Mouse (Mus musculus) fibroblast of lung, adult 2 months (primary cell): ENCODE results near the gene Krt78.

Source experiments
- DNase-seq: peaks from one replicate; pipeline ENCODE4 v3.0.0-alpha.2; 2011; ENCODE audit warnings: low read depth

The Krt78 gene

DNA sequence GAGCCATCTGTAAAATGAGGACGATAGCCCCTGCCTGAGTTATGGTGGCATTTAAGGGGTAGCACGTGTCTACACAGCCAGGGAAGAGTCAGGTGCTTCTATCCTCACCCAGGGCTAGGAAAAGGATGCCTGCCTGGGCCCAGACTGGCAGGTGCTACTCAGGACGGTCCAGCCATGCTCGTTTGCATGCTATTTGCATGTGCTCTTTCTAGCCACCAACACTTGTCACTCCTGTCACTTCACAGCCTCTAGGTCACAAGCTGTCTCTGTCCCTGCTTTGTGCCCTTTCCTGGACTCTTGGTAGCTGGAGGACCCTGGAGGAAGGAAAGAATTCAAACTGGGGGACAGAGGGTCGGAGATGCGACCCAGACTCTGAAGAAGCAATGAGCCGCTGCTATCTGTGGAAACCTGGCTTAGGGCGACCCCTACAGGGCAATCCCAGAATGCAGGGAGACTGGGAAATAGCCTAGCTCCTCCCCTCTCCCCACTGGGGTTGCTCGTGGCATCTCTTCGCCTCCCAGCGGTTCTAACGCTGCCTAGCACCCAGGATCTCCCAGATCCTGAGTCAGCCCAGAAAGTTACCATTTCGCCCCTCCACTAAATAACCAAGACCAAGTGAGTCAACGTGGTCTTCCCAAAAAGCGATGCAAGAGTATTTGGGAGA, 19.5 kb upstream of the Krt78 start:
- peak; percentile 82 for DNase-seq

DNA sequence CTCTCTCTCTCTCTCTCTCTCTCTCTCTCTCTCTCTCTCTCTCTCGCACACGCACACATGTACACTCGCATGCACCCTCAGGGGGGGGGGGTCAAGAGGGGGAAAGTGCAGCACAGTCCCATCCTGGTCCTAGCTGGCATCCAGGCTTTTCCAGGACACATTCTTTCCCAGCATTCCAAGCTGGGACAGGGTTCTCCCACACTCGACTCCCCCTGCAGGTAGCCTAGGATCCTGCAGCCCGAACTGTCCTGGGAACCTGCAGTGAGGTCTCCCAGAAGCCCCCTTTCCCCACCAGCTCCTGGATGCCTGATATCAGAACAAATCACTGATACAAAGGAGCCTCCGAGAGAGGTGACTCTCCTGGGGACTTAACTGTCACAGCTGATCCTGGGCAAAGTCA, 16.4 kb upstream of the Krt78 start:
- no peak for DNase-seq

GRCm38 (mm10) chr15:101966808-101967207, 12.7 kb upstream of the Krt78 start:
- DNase-seq: no peak

DNA sequence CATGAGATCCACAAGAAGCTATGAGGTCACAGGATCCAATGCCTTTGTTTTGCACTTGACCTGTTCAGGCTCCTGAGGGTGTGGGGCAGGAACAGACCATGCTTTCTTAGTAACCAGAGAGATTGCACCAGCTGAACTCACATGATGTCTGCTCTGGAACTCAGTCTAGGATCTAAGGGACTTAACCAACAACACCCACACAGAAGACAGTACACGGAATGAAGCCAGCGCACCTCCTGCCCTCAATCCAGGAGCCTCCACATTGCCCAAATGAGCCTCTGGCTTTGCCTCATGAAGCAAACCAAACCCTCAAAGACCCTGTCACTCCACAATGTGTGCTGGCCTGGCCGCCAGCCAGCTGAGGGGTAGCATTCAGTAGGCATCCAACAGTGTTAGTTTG, 4.8 kb upstream of the Krt78 start:
- DNase-seq: no peak

- no peak for DNase-seq
Measured at GRCm38 (mm10) chr15:101952733-101953474, 1.2 kb downstream of the Krt78 start.

DNA sequence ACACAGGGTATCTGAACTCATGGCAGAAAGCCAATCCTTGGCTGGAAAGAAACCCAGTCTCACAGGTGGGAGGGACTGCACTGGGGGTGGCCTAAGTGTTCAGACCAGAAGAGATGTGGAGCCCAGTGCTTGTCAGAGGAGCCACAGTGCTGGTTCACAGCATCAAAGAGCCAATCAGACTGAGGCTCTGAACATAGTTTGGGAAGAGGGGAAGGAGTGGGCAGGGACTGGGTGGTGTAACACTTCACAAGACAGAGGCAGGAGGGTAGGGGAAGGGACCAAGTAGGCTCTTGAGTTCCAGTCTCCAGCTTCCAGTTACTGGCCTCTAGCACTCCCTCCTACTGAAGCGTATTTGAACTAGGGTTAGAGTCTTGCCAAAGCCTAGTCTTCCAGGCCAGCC, 8.7 kb downstream of the Krt78 start:
- no peak for DNase-seq

GRCm38 (mm10) chr15:101941948-101942347, 12.1 kb downstream of the Krt78 start:
- peak; percentile 48 for DNase-seq

- DNase-seq: no peak
Measured at GRCm38 (mm10) chr15:101940274-101940829, 13.7 kb downstream of the Krt78 start, which contains the start of gene Krt79. TSS of gene Krt79 (minus strand) at chr15:101940324.

DNA sequence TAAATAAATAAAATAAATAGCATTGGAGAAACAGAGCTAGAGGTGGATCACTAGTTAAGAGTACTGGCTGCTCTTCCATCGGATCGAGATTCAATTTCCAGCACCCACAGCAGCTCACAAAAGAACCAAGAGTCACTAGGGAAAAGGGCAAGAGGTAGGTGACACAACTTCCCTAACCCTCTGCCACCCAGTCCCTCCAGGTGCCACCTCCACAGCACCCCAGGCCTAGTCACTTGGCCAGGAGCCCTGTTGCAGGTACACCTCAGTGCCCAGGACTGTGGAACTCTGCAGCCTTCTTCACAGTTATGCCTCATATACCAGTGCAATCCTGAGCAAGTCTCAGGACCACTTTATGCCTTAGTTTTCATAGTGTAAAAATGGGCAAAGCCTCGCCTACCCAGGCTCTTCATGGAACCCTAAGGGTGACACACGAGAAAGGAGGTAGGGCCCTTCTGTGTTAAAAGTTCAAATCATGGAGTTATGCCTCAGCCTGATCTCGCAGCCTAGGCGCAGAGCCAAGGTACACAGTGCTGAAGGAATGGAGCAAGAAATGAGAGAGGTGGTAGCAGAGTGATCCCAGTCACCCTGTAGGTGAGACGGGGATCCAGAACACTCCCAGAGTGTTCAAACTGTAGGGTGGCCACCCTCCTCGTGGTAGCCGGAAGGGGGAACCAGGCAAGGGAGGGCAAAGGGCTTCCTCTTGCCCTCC, 15.3 kb downstream of the Krt78 start:
- DNase-seq: no peak

DNA sequence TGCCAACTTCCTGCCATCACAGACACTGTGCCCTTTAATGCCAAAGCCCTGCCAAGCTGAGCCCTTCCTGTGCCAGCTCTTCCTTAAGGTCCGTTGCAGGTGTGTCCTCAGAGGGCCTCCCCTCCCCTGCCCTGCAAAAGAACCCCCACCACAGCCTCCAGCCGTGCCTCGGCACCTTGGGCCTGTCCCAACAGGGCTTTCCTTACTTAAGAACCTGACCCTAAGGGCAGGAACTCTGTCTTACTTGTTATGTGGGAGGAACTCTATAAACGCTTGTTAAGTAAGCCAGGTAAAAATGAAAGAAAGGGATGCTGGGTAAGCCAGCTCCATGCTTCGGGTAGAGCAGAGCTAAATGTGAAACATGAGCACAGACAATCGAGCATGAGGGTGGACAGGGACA, 21.1 kb downstream of the Krt78 start:
- DNase-seq: no peak

DNA sequence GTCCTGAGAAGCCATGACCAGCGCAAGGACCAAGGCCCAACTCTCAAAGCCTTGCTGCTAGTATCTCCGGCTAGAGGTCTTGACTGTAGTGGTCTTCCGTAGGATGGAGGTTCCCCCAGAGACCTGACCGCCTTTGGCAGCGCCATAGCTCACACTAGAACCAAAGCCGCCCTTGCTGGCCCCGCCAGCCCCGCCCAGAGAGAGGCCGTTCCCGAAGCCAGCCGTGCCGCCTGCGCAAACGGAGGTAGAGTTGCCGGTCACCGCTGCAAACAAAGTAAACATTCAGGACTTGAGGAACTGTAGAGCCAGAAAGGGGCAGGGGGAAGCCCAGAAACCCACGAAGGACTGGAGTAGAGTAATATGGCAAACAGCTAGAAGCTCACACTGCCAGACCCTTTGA, 24.4 kb downstream of the Krt78 start:
- no peak for DNase-seq

GRCm38 (mm10) chr15:101929087-101929486, 25.0 kb downstream of the Krt78 start:
- DNase-seq: no peak

DNA sequence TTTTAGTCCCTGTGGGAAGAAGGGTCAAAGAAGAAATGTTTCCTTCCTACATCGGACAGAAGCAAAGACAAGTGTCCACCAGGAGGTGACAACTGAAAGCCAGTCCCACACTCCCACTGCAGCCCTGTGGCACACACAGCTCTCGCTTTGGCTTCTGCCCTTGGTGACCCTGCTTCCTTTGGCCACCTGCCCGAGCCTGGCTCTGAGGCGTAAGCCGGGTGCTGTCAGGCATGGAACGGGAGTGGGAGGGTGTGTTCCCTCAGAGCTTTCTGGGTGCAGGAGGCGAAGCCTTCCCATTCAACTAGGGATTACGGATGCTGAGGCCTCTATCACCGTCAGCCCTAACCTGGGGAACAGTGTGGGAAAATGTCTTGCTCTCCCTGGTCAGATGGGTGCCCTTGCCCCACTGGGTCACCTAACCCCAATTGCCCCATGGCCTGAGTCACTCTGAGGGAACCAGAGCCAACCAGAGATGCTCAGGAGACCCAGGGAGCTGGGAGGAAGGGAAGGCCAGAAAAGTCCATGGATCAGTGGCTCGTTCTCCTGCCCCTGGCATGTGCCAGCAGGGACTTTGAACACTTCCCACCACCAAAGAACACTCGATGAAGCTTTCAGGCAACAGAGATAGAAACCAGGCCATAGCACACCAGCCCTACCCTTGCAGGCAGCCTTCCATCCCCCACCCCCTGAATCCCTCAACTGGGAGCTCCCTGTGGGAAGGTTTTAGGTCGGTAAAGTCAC, 26.6 kb downstream of the Krt78 start:
- DNase-seq: no peak

GRCm38 (mm10) chr15:101925041-101925440, 29.0 kb downstream of the Krt78 start:
- DNase-seq: no peak

- no peak for DNase-seq
Measured at GRCm38 (mm10) chr15:101924635-101925034, 29.5 kb downstream of the Krt78 start, which contains the start of gene Krt4. TSS of gene Krt4 (minus strand) at chr15:101924735.

- DNase-seq: no peak
Measured at GRCm38 (mm10) chr15:101922296-101922695, 31.8 kb downstream of the Krt78 start.

DNA sequence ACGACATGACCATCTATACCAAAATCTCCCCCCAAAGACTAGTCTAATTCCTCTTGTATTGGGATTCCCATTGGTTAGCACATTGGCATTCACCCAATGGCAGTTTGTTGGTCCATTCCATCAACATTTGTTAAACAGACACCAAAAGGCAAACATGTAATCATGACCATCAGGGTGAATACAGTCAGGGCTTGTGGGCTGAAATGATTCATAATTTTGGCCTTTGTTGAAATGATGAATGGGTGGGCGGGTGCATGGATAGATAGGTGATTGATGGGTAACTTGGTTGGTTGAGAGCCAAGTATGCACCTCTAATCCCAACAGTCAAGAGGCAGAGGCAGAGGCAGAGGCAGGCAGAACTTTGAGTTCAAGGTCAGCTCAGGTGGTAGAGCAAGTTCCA, 38.0 kb downstream of the Krt78 start:
- DNase-seq: no peak

DNA sequence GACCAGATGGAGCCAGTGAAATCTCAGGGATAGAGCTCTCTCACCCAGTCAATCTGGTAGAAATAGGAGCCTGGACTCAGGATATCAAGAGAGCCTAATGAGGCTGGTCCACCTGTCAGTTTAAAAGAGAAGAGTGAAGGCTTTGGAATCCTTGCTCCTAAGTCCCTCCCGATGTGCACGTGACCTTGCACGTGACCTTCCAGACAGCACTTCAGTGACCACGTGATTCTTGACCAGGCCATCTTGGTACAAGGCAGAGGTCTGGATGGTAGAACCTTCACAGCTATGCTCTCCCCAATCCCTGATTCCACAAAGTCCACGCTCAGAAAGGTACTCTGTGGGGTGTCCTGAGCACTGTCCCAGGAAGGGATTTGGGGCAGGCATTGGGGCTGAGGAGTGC, 49.2 kb downstream of the Krt78 start:
- no peak for DNase-seq

GRCm38 (mm10) chr15:101902171-101903149, 51.6 kb downstream of the Krt78 start:
- no peak for DNase-seq
